Mouse (Mus musculus) neural tube, embryonic 13.5 days (tissue): ENCODE measurements around the gene Fam45a. TPM values are rescaled to one million over a fixed set of nuclear protein-coding genes. Genes with fewer than 3 reads are reported as not detected.
A peak's percentile ranks its signal among the peaks of the same experiment; 100 is the strongest.

ENCODE experiments used
- ATAC-seq: fragments of 200-750 bp; cut with Nextera tagmentation; 2 replicates; pipeline ENCODE4 v1.8.0; 2017; ENCODE audit warnings: low read depth, mild to moderate bottlenecking, moderate TSS enrichment, moderate library complexity
- H3K27ac ChIP-seq: fragments of 300-500 bp; sonication (generic); replicated peaks from 2 replicates; pipeline ENCODE4 v1.5.1; 2015; ENCODE audit warnings: moderate library complexity, mild to moderate bottlenecking, inconsistent platforms
- H3K27me3 ChIP-seq: fragments of 300-500 bp; sonication (generic); 2 replicates; pipeline ENCODE4 v1.6.1; 2015; ENCODE audit warnings: mild to moderate bottlenecking, inconsistent platforms
- H3K36me3 ChIP-seq: fragments of 300-500 bp; sonication (generic); 2 replicates; pipeline ENCODE4 v1.6.1; 2015; ENCODE audit warnings: mild to moderate bottlenecking, inconsistent platforms
- H3K4me1 ChIP-seq: fragments of 300-500 bp; sonication (generic); replicated peaks from 2 replicates; pipeline ENCODE4 v1.6.1; 2015; ENCODE audit warnings: inconsistent platforms
- H3K4me2 ChIP-seq: fragments of 300-500 bp; sonication (generic); 2 replicates; pipeline ENCODE4 v1.6.1; 2015; ENCODE audit warnings: inconsistent platforms, mild to moderate bottlenecking, moderate library complexity
- H3K4me3 ChIP-seq: fragments of 300-500 bp; sonication (generic); 2 replicates; pipeline ENCODE4 v1.5.1; 2015; ENCODE audit warnings: mild to moderate bottlenecking, inconsistent platforms
- H3K9ac ChIP-seq: fragments of 300-500 bp; sonication (generic); 2 replicates; pipeline ENCODE4 v1.6.1; 2015; ENCODE audit warnings: moderate library complexity, mild to moderate bottlenecking, inconsistent platforms
- H3K9me3 ChIP-seq: fragments of 300-500 bp; sonication (generic); 2 replicates; pipeline ENCODE4 v1.6.1; 2016; ENCODE audit warnings: inconsistent platforms
- WGBS: fragments of 180-500 bp; shearing (Covaris S2); methylation state at CpG from one replicate; pipeline ENCODE4 v1.1.7; 2015; 5-methylcytosine and 5-hydroxymethylcytosine counted together
- polyA plus RNA-seq: library from polyadenylated mRNA; unstranded; fragments of >200 nt; fragmentation: Nextera tagmentation; extraction: Ambion mirVana; gene quantifications from 2 replicates; pipeline ENCODE4 v1.2.1, GENCODE M21; 2015

Gene Fam45a
- polyA plus RNA-seq, 1 experiment from 2014 or later: 39.9 TPM

DNA sequence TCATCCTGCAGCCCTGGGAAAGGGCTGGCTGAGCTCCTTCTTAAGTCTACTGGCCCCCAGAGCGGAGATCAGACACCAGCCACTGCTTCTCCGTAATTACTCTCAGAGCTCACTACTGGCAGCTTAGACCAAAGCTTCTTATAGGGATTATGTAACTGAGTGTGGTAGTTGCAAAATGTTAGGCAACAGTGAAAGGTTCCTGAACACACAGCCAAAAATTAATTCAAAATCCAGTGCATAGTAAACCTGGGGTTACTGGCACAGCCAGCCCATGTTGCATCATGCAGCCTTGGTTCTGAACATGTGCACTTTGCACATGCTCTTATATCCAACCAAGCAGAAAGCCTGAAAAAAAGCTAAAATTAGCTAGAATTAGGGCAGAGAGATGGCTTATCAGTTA, 16.1 kb upstream of the Fam45a start:
- no peaks in the 10 kb centered on the region for H3K36me3 ChIP-seq
- peaks cover 5% of the 10 kb centered on the region; the same call in 1 of the 2 replicates for H3K4me1 ChIP-seq
- H3K27ac ChIP-seq: no peak overlapping the region
- ATAC-seq: no peak
- H3K27me3 ChIP-seq: no peaks in the 10 kb centered on the region
- no peaks in the 10 kb centered on the region for H3K9me3 ChIP-seq
- H3K4me2 ChIP-seq: no peak overlapping the region
- H3K4me3 ChIP-seq: no peak overlapping the region
- no peak overlapping the region for H3K9ac ChIP-seq
- WGBS: 90% methylated on average over 2 of the region's 2 CpGs

DNA sequence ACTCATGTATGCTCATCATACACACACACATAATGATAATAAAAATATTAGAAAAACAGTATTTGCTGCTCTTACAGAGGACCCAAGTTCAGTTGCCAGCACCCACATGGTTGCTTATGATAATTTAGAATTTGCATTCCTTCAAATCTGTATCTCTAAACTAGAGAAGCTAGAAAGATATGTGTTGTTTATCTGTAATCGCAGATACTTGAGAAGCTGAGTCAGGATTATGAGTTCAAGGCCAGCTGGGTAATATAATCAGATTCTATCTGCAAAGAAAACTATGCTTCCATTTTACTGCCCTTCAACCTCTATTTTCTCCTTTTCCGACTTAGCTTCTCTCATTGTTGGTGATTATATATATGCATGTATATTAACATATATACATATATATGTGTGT, 14.0 kb upstream of the Fam45a start:
- 94% methylated on average over 2 of the region's 2 CpGs for WGBS
- Histone ChIP-seq H3K27me3 (no peaks in the 10 kb centered on the region), H3K4me1 (no peaks in the 10 kb centered on the region), H3K9ac (no peak overlapping the region), H3K4me2 (no peak overlapping the region), H3K9me3 (no peaks in the 10 kb centered on the region), H3K27ac (no peak overlapping the region), H3K36me3 (no peaks in the 10 kb centered on the region), H3K4me3 (no peak overlapping the region)
- ATAC-seq: no peak

DNA sequence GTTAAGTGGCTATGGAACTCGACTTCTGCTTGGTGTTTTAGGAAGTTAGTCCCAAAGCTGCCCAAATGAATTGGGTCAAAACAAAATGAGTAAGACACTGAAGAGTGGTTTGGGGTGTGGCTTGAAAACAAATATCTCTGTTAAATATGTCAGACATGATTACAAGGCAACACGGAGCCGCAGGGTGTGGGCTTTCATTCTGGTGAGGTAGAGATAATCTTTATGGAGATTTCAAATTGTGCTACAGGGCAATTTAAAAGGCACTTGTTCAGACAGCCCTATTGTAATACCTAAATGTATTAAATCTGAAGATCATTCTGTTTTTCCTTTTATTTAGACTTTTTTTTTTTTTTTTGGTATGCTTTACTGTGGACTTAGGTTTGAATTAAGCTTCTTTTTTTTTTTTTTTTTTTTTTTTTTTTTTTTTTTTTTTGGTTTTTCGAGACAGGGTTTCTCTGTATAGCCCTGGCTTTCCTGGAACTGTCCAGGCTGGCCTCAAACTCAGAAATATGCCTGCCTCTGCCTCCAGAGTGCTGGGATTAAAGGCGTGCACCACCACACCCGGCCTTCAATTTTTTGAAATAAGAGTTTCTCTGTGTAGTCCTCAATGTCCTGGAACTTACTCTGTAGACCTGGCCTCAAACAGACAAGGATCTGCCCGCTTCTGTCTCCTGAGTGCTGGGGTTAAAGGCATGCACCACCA, 11.4 kb upstream of the Fam45a start:
- no peak for ATAC-seq
- H3K4me1 ChIP-seq: no peaks in the 10 kb centered on the region
- H3K9me3 ChIP-seq: no peaks in the 10 kb centered on the region
- no peak overlapping the region for H3K4me2 ChIP-seq
- no peaks in the 10 kb centered on the region for H3K27me3 ChIP-seq
- H3K4me3 ChIP-seq: no peak overlapping the region
- H3K36me3 ChIP-seq: no peaks in the 10 kb centered on the region
- WGBS: 79% methylated on average over 7 of the region's 7 CpGs
- H3K27ac ChIP-seq: no peak overlapping the region
- no peak overlapping the region for H3K9ac ChIP-seq

DNA sequence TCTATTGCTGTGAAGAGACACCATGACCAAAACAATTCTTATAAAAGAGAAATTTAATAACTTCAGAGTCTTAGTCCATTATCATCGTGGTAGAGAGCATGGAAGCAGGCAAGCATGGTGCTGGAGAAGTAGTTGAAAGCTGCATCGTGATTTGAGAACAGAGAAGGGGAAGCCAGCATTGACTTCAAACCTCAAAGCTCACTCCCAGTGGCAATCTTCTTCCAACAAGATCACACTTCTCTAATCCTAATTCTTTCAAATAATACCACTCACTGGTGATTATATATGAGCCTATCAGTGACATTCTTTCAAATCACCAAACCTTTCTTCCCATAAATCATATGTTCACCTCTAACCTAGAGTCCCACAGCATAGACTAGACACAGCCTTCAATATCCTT, 6.5 kb upstream of the Fam45a start:
- no peak for ATAC-seq
- H3K4me3 ChIP-seq: no peak overlapping the region
- no peak overlapping the region for H3K27ac ChIP-seq
- H3K36me3 ChIP-seq: no peaks in the 10 kb centered on the region
- H3K9ac ChIP-seq: no peak overlapping the region
- H3K4me1 ChIP-seq: no peaks in the 10 kb centered on the region
- no peaks in the 10 kb centered on the region for H3K9me3 ChIP-seq
- no peaks in the 10 kb centered on the region for H3K27me3 ChIP-seq
- no peak overlapping the region for H3K4me2 ChIP-seq
- WGBS: 65% methylated on average over 2 of the region's 2 CpGs

DNA sequence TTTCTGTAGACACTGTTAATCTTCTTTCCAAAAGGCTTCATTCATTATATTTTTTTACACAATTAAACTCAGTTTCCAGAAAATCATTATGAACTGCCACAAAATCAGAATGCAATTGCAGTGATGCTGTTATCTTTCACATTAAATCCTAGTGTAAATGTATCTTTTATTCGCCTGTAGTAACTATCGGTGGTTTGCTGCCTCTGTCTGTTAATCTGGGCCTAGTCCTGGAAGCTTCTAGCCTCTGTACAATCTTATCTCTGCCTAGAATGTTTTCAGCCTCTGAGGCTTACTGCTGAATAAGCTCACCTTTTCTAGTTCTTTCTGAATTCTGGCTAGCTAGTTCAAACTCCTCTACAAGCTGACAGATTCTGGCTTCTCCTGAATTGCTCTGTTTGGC, 1.5 kb upstream of the Fam45a start:
- ATAC-seq: no peak
- no peak overlapping the region for H3K9ac ChIP-seq
- H3K4me2 ChIP-seq: no peak overlapping the region
- no peaks in the 10 kb centered on the region for H3K9me3 ChIP-seq
- no peak overlapping the region for H3K4me3 ChIP-seq
- H3K4me1 ChIP-seq: peaks cover 14% of the 10 kb centered on the region
- 95% methylated on average over 2 of the region's 2 CpGs for WGBS
- H3K27ac ChIP-seq: no peak overlapping the region
- H3K36me3 ChIP-seq: peaks cover 4% of the 10 kb centered on the region
- no peaks in the 10 kb centered on the region for H3K27me3 ChIP-seq

DNA sequence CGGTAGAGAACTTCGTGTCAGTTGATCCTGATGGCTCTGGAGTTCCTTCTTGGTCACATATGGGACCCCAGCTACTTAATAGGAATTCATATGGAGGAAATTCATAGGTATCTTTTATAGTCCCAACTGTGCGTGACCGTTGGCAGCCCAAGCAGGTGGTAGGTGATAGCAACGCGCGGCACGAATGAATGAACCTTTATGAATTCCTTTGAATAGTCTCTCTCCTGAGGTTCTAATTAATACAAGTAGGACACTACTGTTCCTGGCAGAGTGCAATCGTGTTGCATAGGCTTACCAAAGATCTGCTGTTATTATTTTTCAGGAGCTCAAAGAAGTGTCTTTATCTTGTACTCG, 628 bp downstream of the Fam45a start:
- H3K9me3 ChIP-seq: no peaks in the 10 kb centered on the region
- H3K27me3 ChIP-seq: no peaks in the 10 kb centered on the region
- H3K9ac ChIP-seq: peak overlapping the region; percentile 80
- 15% methylated on average over 10 of the region's 10 CpGs for WGBS
- no peak; the same call in 1 of the 2 replicates for ATAC-seq
- peaks cover 19% of the 10 kb centered on the region for H3K36me3 ChIP-seq
- peak overlapping the region; percentile 67; the same call in 1 of the 2 replicates for H3K27ac ChIP-seq
- peak overlapping the region; percentile 74 for H3K4me2 ChIP-seq
- peaks cover 14% of the 10 kb centered on the region for H3K4me1 ChIP-seq
- peak overlapping the region; percentile 59 for H3K4me3 ChIP-seq

DNA sequence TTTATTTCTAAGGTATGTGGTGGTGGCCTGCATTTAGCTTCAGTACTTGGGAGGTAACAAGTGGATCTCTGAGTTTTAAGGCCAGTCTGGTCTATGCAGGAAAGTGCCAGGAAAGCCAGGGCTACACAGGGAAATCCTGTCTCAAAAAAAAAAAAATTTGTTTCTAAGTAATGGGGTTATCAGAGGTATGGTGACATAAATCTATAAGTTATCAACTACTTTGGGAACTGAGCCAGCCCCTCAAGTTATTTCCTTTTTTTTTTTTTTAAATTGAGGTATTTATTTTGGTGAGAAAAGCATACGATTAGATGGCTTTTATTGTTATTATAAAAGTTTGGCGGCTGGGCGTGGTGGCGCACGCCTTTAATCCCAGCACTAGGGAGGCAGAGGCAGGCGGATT, 1.7 kb downstream of the Fam45a start:
- Histone ChIP-seq H3K27me3 (no peaks in the 10 kb centered on the region), H3K4me2 (no peak overlapping the region), H3K9me3 (no peaks in the 10 kb centered on the region), H3K9ac (no peak overlapping the region), H3K36me3 (peaks cover 25% of the 10 kb centered on the region), H3K4me1 (peaks cover 14% of the 10 kb centered on the region), H3K4me3 (no peak overlapping the region), H3K27ac (no peak overlapping the region)
- no peak for ATAC-seq
- WGBS: 96% methylated on average over 6 of the region's 6 CpGs

DNA sequence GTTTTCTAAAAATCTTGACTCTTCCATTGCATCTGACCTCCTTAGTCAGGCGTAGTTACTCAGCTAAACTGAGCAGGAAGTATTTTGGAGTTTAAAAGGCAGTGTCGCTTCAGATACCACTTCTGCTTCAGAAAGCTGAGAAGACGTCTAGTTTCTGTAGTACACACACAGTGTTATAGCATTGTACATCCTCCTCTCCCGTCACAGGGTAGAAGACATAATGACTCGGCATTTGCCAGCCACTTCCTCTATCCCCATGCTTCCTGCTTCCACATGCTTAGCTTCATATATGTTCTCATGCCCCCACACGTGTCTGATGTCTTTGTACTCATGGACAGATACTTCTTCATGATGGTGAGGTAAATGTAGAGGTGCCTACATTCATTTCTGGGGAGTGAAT, 7.3 kb downstream of the Fam45a start:
- 93% methylated on average over 6 of the region's 6 CpGs for WGBS
- Histone ChIP-seq H3K4me1 (no peaks in the 10 kb centered on the region), H3K36me3 (peaks cover 73% of the 10 kb centered on the region), H3K9me3 (no peaks in the 10 kb centered on the region), H3K4me2 (no peak overlapping the region), H3K4me3 (no peak overlapping the region), H3K27me3 (no peaks in the 10 kb centered on the region), H3K27ac (no peak overlapping the region), H3K9ac (no peak overlapping the region)
- ATAC-seq: no peak

DNA sequence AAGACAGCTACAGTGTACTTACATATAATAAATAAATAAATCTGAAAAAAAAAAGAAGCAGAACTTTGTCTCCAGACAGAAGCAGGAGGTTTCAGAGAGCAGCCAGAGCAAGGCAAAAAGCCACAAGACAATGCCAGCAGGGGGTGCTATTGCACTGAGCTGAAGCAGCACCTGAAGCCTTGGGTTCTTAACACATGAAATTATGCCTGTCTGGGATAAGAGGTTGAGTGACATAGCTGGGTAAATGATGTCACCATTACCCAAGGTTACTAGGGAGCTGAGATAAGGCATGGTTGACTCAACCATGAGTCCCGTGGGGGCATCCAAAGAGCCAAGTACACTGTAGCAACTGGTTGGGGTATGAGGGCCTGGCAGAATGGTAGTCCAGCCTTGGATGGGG, 26.4 kb downstream of the Fam45a start:
- no peaks in the 10 kb centered on the region for H3K27me3 ChIP-seq
- no peaks in the 10 kb centered on the region for H3K4me1 ChIP-seq
- no peak overlapping the region for H3K4me2 ChIP-seq
- H3K27ac ChIP-seq: no peak overlapping the region
- H3K36me3 ChIP-seq: peaks cover 82% of the 10 kb centered on the region
- H3K9me3 ChIP-seq: no peaks in the 10 kb centered on the region
- ATAC-seq: no peak
- WGBS: 91% methylated on average over 1 of the region's 1 CpGs
- H3K4me3 ChIP-seq: no peak overlapping the region
- H3K9ac ChIP-seq: no peak overlapping the region

DNA sequence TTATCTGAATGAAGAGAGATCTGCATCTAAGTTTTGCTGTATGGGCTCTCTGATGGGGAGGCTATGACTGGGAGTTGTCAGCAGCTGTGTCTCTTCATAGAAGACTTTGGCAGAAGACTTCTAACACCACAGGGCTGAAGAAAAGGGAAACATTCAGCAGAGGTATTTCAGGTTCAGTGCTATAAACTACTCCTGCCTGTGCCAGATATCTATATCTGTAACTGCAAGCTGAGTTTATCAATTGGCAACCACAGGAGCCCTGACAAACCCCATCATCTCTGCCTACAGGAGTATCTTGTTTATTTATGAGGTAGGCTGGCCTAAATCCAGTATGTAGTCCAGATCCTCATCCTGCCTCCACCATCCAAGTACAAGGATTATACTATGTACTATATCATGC, 31.9 kb downstream of the Fam45a start:
- H3K36me3 ChIP-seq: peaks cover 60% of the 10 kb centered on the region
- no peak overlapping the region for H3K27ac ChIP-seq

DNA sequence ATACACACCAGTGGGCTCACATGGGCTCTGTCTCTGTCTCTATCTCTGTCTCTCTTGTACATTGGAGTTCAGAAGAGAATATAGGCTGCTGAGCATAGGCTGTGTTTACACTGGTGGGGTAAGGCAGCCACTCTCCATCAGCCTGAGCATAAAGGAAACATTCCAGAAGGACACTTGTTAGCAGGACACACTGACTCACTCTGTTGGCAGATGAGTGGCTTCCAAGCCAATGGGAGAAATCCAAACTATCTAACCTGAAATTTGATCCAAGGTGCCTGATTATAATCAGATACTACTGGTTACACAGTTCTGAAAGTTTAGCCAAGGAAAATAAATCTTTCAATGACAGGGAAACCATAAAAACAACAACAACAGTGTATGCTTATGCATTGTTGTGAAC, 34.3 kb downstream of the Fam45a start:
- Histone ChIP-seq H3K36me3 (peaks cover 49% of the 10 kb centered on the region), H3K9ac (no peak overlapping the region), H3K4me1 (no peaks in the 10 kb centered on the region), H3K27ac (no peak overlapping the region), H3K27me3 (no peaks in the 10 kb centered on the region), H3K4me3 (no peak overlapping the region), H3K9me3 (no peaks in the 10 kb centered on the region), H3K4me2 (no peak overlapping the region)
- ATAC-seq: no peak

More for the DNA sequence above, 31.9 kb downstream of the Fam45a start:
- ATAC-seq: no peak
- no peak overlapping the region for H3K4me3 ChIP-seq
- no peaks in the 10 kb centered on the region for H3K27me3 ChIP-seq
- H3K4me1 ChIP-seq: no peaks in the 10 kb centered on the region
- no peak overlapping the region for H3K9ac ChIP-seq
- H3K4me2 ChIP-seq: no peak overlapping the region
- H3K9me3 ChIP-seq: no peaks in the 10 kb centered on the region

DNA sequence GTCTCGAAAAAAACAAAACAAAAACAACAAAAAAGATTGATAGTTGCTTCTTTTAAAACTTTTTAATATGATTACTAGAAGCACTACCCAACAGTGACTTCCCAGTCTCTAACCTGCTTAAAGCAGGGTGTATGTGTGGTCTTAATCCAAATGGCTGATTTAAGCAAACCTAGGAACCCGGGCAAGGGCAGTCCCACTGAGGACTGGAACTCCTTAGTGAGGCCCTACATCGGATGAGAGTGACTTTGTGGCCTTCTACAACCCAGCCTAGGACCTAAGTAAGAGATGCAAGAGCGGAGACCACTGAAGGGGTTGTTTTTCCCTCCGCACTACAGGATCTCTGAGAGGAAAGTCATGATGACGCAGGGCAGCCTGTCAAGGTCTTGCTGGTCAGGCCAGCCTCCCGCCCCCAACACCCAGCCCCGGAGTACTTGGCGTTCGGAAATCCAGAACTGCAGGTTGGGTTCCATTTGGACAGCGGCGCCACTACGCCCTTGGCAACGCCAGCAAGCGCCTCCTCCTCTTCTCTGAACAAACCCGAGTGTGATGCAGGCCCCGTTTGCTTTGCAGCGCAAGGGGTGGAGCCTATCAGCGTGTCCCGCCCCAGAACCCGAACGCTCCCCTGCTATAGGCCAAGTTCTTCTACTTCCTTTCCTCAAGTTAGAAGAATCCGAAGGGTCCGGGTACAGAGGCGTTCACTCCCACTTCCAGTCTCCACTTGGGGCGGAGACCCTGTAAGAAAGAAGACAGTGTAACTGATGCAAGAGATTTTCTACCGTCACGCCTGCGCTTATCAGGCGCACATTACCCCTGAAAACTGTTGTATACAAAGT, 49.7 kb downstream of the Fam45a start, which contains the start of gene Sfxn4:
Sfxn4 (minus strand) TSS at position 612 of the 833 bp plus-strand sequence.
- Histone ChIP-seq H3K9ac (peak within 1 kb of the TSS; percentile 82), H3K9me3 (no peaks in the 10 kb centered on the region), H3K4me2 (peak within 1 kb of the TSS; percentile 60), H3K36me3 (peaks cover 21% of the 10 kb centered on the region), H3K4me3 (peak within 1 kb of the TSS; percentile 58), H3K27me3 (no peaks in the 10 kb centered on the region), H3K27ac (peak within 1 kb of the TSS; percentile 67), H3K4me1 (peaks cover 8% of the 10 kb centered on the region)
- WGBS: 4% methylated on average over 30 of the region's 30 CpGs
- ATAC-seq: peak; percentile 99
